Mouse (Mus musculus) MEL (cell line): ENCODE measurements around the gene Aldh9a1. TPM values are rescaled to one million over a fixed set of nuclear protein-coding genes. Genes with fewer than 3 reads are reported as not detected.

Source experiments
- DNase-seq: peaks from one replicate; pipeline ENCODE4 v3.0.0; 2011; ENCODE audit warnings: low read depth, low spot score
- H3K27ac ChIP-seq: 2 replicates; pipeline ENCODE4 v1.5.1; 2012; ENCODE audit warnings: low read depth, mild to moderate bottlenecking, control low read depth, low read length, moderate library complexity; ENCODE audit not compliant: control insufficient read depth
- H3K27me3 ChIP-seq, 2 experiments: fragments of 150-350 bp in 1 of 2; sonication (generic) in 1 of 2; 2 replicates each; pipeline ENCODE4 v1.6.1; 2012; ENCODE audit warnings: low read length in 2 of 2, mild to moderate bottlenecking in 2 of 2, improper control_type of control experiment in 1 of 2, moderate library complexity in 1 of 2; ENCODE audit not compliant: insufficient read depth in 2 of 2, control insufficient read depth in 1 of 2
- H3K36me3 ChIP-seq, 2 experiments: 2 replicates each; pipeline ENCODE4 v1.6.1; 2012 to 2014; ENCODE audit warnings: low read length in 2 of 2, improper control_type of control experiment in 1 of 2, inconsistent platforms in 1 of 2, mild to moderate bottlenecking in 1 of 2; ENCODE audit not compliant: insufficient read depth in 2 of 2, control insufficient read depth in 1 of 2
- H3K4me1 ChIP-seq, 2 experiments: fragments of 150-350 bp in 1 of 2; sonication (generic) in 1 of 2; 2 replicates each; pipeline ENCODE4 v1.6.1; 2012; ENCODE audit warnings: low read length in 2 of 2, improper control_type of control experiment in 1 of 2, mild to moderate bottlenecking in 1 of 2; ENCODE audit not compliant: insufficient read depth in 2 of 2, control insufficient read depth in 1 of 2
- H3K4me3 ChIP-seq, 2 experiments: fragments of 150-350 bp in 1 of 2; sonication (generic) in 1 of 2; 2 replicates each; pipeline ENCODE4 v1.5.1; 2012; ENCODE audit warnings: low read depth in 2 of 2, low read length in 2 of 2, mild to moderate bottlenecking in 2 of 2, moderate library complexity in 2 of 2, control low read depth in 1 of 2, improper control_type of control experiment in 1 of 2; ENCODE audit not compliant: control insufficient read depth in 1 of 2, insufficient read depth in 1 of 2
- H3K79me2 ChIP-seq: 2 replicates; pipeline ENCODE4 v1.6.1; 2012; ENCODE audit warnings: mild to moderate bottlenecking, low read length, moderate library complexity; ENCODE audit not compliant: control insufficient read depth, poor library complexity, insufficient read depth
- H3K9ac ChIP-seq: 2 replicates; pipeline ENCODE4 v1.6.1; 2012; ENCODE audit warnings: low read depth, mild to moderate bottlenecking, control low read depth, low read length, moderate library complexity; ENCODE audit not compliant: control insufficient read depth, poor library complexity, severe bottlenecking
- H3K9me3 ChIP-seq: fragments of 150-350 bp; sonication (generic); replicated peaks from 2 replicates; pipeline ENCODE4 v1.6.1; 2012; ENCODE audit warnings: mild to moderate bottlenecking, low read length, improper control_type of control experiment, moderate library complexity; ENCODE audit not compliant: insufficient read depth
- BHLHE40 ChIP-seq: IDR thresholded peaks from 2 replicates; pipeline ENCODE4 v1.6.1; 2012; ENCODE audit warnings: low read depth, mild to moderate bottlenecking, inconsistent platforms, low read length, improper control_type of control experiment, borderline replicate concordance
- CHD1 ChIP-seq: IDR thresholded peaks from 2 replicates; pipeline ENCODE4 v1.6.1; 2012; ENCODE audit warnings: low read depth, mild to moderate bottlenecking, inconsistent platforms, low read length, improper control_type of control experiment
- CHD2 ChIP-seq: IDR thresholded peaks from 2 replicates; pipeline ENCODE4 v1.6.1; 2011; ENCODE audit warnings: low read length, improper control_type of control experiment
- CTCF ChIP-seq, 3 experiments: IDR thresholded peaks in 2 of 3; conservative IDR thresholded peaks in 1 of 3; 2 replicates each; pipeline ENCODE4 v1.5.1; 2011 to 2012; ENCODE audit warnings: low read length in 3 of 3, low read depth in 2 of 3, mild to moderate bottlenecking in 2 of 3, improper control_type of control experiment in 1 of 3, inconsistent platforms in 1 of 3, mixed read lengths in 1 of 3, moderate library complexity in 1 of 3; ENCODE audit not compliant: control insufficient read depth in 1 of 3, insufficient read depth in 1 of 3, poor library complexity in 1 of 3, severe bottlenecking in 1 of 3
- ELF1 ChIP-seq: IDR thresholded peaks from 2 replicates; pipeline ENCODE4 v1.6.1; 2014; ENCODE audit warnings: low read depth, mild to moderate bottlenecking, inconsistent platforms, low read length, improper control_type of control experiment, moderate library complexity
- GATA1 ChIP-seq: IDR thresholded peaks from 2 replicates; pipeline ENCODE4 v1.6.1; 2011; ENCODE audit warnings: low read depth, low read length, improper control_type of control experiment
- JUND ChIP-seq: IDR thresholded peaks from 2 replicates; pipeline ENCODE4 v1.6.1; 2011; ENCODE audit warnings: low read depth, mild to moderate bottlenecking, improper control_type of control experiment, low read length
- MAX ChIP-seq: IDR thresholded peaks from 2 replicates; pipeline ENCODE4 v1.6.1; 2011; ENCODE audit warnings: low read length, improper control_type of control experiment
- MYB ChIP-seq: IDR thresholded peaks from 2 replicates; pipeline ENCODE4 v1.6.1; 2011; ENCODE audit warnings: mild to moderate bottlenecking, low read depth, low read length, improper control_type of control experiment
- MYC ChIP-seq: IDR thresholded peaks from 2 replicates; pipeline ENCODE4 v1.6.1; 2011; ENCODE audit warnings: low read depth, mild to moderate bottlenecking, low read length, improper control_type of control experiment, moderate library complexity
- NELFE ChIP-seq: IDR thresholded peaks from 2 replicates; pipeline ENCODE4 v1.6.1; 2011; ENCODE audit warnings: low read depth, low read length, improper control_type of control experiment
- POLR2A ChIP-seq, 2 experiments: IDR thresholded peaks; 2 replicates each; pipeline ENCODE4 v1.6.1; 2011 to 2012; ENCODE audit warnings: low read length in 2 of 2, mild to moderate bottlenecking in 2 of 2, control low read depth in 1 of 2, improper control_type of control experiment in 1 of 2, low read depth in 1 of 2, moderate library complexity in 1 of 2; ENCODE audit not compliant: control insufficient read depth in 1 of 2, insufficient read depth in 1 of 2, poor library complexity in 1 of 2
- POLR2AphosphoS2 ChIP-seq: IDR thresholded peaks from 2 replicates; pipeline ENCODE4 v1.6.1; 2011; ENCODE audit warnings: low read length, improper control_type of control experiment
- POLR2AphosphoS5 ChIP-seq: IDR thresholded peaks from 2 replicates; pipeline ENCODE4 v1.6.1; 2012; ENCODE audit warnings: low read depth, borderline replicate concordance, mild to moderate bottlenecking, inconsistent platforms, low read length, moderate library complexity, mixed read lengths
- SMC3 ChIP-seq: IDR thresholded peaks from 2 replicates; pipeline ENCODE4 v1.6.1; 2011; ENCODE audit warnings: low read depth, low read length, improper control_type of control experiment
- TAL1 ChIP-seq: IDR thresholded peaks from 2 replicates; pipeline ENCODE4 v1.6.1; 2012; ENCODE audit warnings: mild to moderate bottlenecking, inconsistent platforms, low read length, moderate library complexity, mixed read lengths
- TCF12 ChIP-seq: IDR thresholded peaks from 2 replicates; pipeline ENCODE4 v1.6.1; 2014; ENCODE audit warnings: low read depth, mild to moderate bottlenecking, inconsistent platforms, low read length, improper control_type of control experiment, moderate library complexity
- ZC3H11A ChIP-seq: IDR thresholded peaks from 2 replicates; pipeline ENCODE4 v1.6.1; 2012; ENCODE audit warnings: low read depth, mild to moderate bottlenecking, inconsistent platforms, low read length, improper control_type of control experiment
- polyA plus RNA-seq, 2 experiments: library from polyadenylated mRNA; stranded (reverse) in 1 of 2; unstranded in 1 of 2; fragments of >175 nt in 1 of 2; fragments of >200 nt in 1 of 2; gene quantifications; 2 replicates each; pipeline versions ENCODE4 v1.2.1 to v1.2.4; 2012; ENCODE audit warnings: low replicate concordance in 2 of 2, low read depth in 1 of 2; ENCODE audit not compliant: insufficient read length in 2 of 2, insufficient read depth in 1 of 2, missing spikeins in 1 of 2
- total RNA-seq: library from RNA; depleted of rRNA; stranded (reverse); fragments of 300-350 nt; gene quantifications from 2 replicates; pipeline ENCODE4 v1.2.3, GENCODE M21; 2012

Gene Aldh9a1
- total and polyA plus RNA-seq, 3 experiments, result 14.3 to 78.2 TPM; not detected in 1

DNA sequence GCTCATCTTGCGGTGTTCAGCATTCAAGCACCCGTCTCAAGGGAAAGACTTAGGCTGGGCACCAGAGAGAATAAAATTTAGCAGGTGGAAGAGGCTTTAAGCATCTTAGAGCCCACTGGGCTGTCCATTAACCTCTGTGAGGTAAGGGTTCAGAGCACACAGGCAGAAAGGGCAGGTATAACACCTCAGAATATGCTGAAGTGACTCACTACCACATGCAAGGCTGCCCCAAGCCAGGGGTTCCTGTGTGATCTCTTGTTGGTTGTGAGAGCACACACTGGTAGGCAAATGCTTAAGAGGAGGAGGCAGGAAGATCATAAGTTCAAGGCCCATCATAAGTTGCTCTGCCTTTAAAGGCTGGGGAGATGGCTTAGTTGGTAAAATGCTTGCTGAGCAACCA lies 30.4 kb downstream of the Aldh9a1 start:
- no peak overlapping the region for H3K4me3 ChIP-seq
- peaks cover 15 to 30% of the 10 kb centered on the region in 2 experiments for H3K4me1 ChIP-seq
- no peak overlapping the region for H3K27ac ChIP-seq
- no peak for TF ChIP-seq POLR2A (IDR thresholded peaks at IDR 0.05; ENCODE audit: control insufficient read depth in 1 of 2, insufficient read depth in 1 of 2, low read depth in 1 of 2, low read length in 2 of 2, poor library complexity in 1 of 2)
- TF ChIP-seq JUND, result no peak
- no peak for TF ChIP-seq BHLHE40
- no peak for TF ChIP-seq GATA1
- TF ChIP-seq CHD1, result no peak
- no peak for TF ChIP-seq NELFE
- TF ChIP-seq TAL1, result no peak
- TF ChIP-seq SMC3, result no peak
- TF ChIP-seq TCF12, result no peak
- TF ChIP-seq MYB, result no peak
- no peak for TF ChIP-seq POLR2AphosphoS5
- no peak for TF ChIP-seq CTCF (IDR thresholded peaks at IDR 0.05 in 2 of 3, conservative IDR thresholded peaks at IDR 0.05 in 1 of 3; ENCODE audit: control insufficient read depth in 1 of 3, insufficient read depth in 1 of 3, low read depth in 2 of 3, low read length in 3 of 3, poor library complexity in 1 of 3, severe bottlenecking in 1 of 3)
- no peak for TF ChIP-seq MYC
- no peak for TF ChIP-seq CHD2
- no peak for TF ChIP-seq MAX
- no peak for TF ChIP-seq ZC3H11A
- no peak for TF ChIP-seq ELF1
- no peak for TF ChIP-seq POLR2AphosphoS2
- DNase-seq, result no peak
- H3K36me3 ChIP-seq, result peaks cover 0 to 25% of the 10 kb centered on the region in 2 experiments; a peak in 2 of 4 replicates
- no peaks in the 10 kb centered on the region for H3K79me2 ChIP-seq
- no peak overlapping the region for H3K9ac ChIP-seq
- H3K27me3 ChIP-seq, result no peaks in the 10 kb centered on the region
- no peaks in the 10 kb centered on the region for H3K9me3 ChIP-seq

DNA sequence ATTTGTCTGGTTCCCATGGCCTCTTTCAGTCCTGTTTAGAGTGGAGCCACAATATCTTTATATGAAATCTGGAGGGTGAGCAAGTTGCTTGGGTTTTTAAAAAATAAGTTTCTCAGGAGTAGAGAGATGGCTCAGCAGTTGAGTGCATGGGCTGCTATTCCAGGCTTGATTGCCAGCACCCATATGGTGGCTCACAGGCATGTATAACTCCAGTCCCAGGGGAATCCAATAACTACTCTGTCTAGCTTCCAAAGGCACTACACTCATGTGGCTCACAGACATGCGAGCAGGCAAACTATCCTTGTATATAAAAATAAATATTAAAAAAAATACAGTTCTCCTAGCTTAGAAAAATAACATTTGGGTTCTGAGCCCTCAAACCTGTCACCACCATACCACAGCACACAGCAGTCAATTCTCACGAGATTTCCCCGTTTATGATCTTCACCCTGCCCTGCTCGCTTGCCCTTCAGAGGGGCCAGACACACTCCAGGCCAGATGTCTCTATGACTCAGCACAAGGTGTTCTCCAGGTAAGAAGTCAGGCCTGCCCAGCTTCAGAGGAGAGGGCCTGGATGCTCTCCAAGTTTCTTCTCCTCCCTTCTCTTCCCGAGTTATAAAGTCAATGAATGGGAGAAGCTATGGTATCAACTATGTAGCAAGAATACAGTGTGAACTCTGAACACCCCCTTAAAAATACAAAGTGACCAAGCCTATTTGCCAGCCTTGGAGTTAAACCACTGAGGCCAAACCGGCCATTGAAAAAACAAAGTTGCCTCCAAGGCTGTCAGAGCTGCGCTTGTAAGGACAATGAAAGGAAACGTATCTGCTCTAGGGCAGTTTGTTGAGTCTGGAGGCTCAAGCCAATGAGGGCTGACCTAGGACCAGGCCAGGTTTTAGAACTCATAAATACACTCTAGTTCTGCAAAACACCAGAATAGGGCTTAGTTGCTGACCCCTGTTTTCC lies 31.5 kb downstream of the Aldh9a1 start:
- Histone ChIP-seq H3K4me3 (no peak overlapping the region), H3K9ac (no peak overlapping the region), H3K27ac (no peak overlapping the region), H3K79me2 (no peaks in the 10 kb centered on the region), H3K27me3 (no peaks in the 10 kb centered on the region), H3K4me1 (peaks cover 16 to 30% of the 10 kb centered on the region in 2 experiments), H3K9me3 (no peaks in the 10 kb centered on the region), H3K36me3 (peaks cover 0 to 27% of the 10 kb centered on the region in 2 experiments; a peak in 2 of 4 replicates)
- no peak for DNase-seq
- TF ChIP-seq POLR2A (IDR thresholded peaks at IDR 0.05; ENCODE audit: control insufficient read depth in 1 of 2, insufficient read depth in 1 of 2, low read depth in 1 of 2, low read length in 2 of 2, poor library complexity in 1 of 2), result no peak
- TF ChIP-seq BHLHE40, result no peak
